Mouse (Mus musculus) CH12.LX (cell line): Measurements from ENCODE around the gene Blzf1.

ENCODE experiments used
- CHD1 ChIP-seq: IDR thresholded peaks from 2 replicates; pipeline ENCODE4 v1.6.1; 2012; ENCODE audit warnings: low read depth, low read length, improper control_type of control experiment, inconsistent platforms
- E2F4 ChIP-seq: IDR thresholded peaks from 2 replicates; pipeline ENCODE4 v1.6.1; 2011; ENCODE audit warnings: low read depth, low read length, improper control_type of control experiment; ENCODE audit not compliant: insufficient replicate concordance
- ELF1 ChIP-seq: IDR thresholded peaks from 2 replicates; pipeline ENCODE4 v1.6.1; 2014; ENCODE audit warnings: low read depth, mild to moderate bottlenecking, inconsistent platforms, low read length, improper control_type of control experiment
- MAFK ChIP-seq: IDR thresholded peaks from 2 replicates; pipeline ENCODE4 v1.6.1; 2011; ENCODE audit warnings: low read length, improper control_type of control experiment; ENCODE audit not compliant: insufficient replicate concordance
- MAX ChIP-seq: IDR thresholded peaks from 2 replicates; pipeline ENCODE4 v1.6.1; 2011; ENCODE audit warnings: low read length, improper control_type of control experiment
- MXI1 ChIP-seq: IDR thresholded peaks from 2 replicates; pipeline ENCODE4 v1.6.1; 2011; ENCODE audit warnings: mild to moderate bottlenecking, low read depth, low read length, improper control_type of control experiment
- POLR2A ChIP-seq: IDR thresholded peaks from 2 replicates; pipeline ENCODE4 v1.6.1; 2011; ENCODE audit warnings: low read depth, mild to moderate bottlenecking, improper control_type of control experiment, low read length
- ZKSCAN1 ChIP-seq: IDR thresholded peaks from 2 replicates; pipeline ENCODE4 v1.6.1; 2012; ENCODE audit warnings: low read depth, inconsistent platforms, low read length, improper control_type of control experiment, borderline replicate concordance

DNA sequence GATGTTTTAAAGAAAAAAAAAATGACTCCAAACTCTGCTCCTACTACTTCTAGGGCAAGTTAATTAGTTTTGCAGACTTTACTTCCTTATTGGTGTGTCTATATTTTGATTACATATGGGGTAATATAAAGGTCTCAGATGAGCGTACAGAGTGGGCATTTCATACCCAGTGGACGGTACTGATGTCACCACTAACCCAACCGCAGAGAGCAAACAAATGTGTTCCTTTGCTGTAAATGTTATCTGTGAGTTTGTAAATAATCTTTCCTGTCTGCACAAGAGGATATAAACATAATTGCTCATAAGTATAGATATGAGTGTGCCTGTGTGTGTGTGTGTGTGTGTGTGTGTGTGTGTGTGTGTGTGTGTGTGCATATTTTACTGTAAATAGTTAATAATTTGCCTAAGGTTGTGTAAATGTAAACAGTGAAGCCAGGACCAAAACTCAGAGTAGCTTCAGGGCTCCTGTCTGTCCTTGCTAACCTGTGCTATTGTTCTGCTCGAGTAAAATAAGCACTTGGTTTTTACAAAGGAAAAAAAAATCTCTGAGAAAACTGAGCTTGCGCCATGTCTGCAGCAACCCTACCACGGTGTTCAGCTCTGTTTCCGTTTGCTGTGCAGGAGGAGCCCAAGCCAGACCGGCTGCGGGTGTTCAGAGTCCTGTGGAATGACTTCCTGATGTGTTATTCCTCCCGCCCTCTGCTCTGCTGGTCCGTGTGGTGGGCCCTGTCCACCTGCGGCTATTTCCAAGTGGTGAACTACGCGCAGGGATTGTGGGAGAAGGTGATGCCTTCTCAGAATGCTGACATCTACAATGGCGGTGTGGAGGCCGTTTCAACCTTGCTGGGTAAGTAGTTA lies 46.9 kb downstream of the Blzf1 start:
- TF ChIP-seq POLR2A (no peak), ZKSCAN1 (no peak), ELF1 (no peak), MAFK (no peak), CHD1 (no peak), MAX (no peak), MXI1 (no peak), E2F4 (no peak)
